Mouse (Mus musculus): ENCODE results near the gene Kcmf1. TPM values are rescaled to one million over a fixed set of nuclear protein-coding genes. Genes with fewer than 3 reads are reported as not detected.

Gene Kcmf1
- polyA plus RNA-seq, 1 experiment from 2014 or later: 45.3 TPM

DNA sequence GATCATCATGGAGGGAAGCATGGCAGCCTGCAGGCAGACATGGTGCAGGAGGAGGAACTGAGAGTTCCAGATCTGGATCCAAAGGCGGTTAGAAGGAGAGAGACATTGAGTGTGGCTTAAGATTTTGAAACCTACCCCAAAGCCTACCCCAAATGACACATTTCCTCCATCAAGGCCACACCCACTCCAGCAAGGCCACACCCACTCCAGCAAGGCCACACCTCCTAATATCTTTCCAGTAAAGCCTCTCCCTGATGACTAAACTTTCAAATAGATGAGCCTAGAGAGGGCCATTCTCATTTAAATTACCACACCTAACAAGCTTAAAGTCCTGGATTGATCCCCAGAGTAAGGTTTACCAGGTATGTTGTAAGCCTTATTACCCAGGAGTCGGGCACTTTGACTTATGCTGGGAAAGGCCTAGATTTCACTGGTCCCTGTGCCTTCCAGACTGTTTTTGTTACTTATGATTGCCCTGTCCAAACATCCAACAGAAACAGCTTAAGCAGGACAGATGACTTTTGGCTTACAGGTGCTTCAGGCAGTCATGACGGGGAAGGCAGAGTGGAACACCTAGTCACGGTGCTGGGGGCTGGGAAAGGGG lies 30.1 kb upstream of the Kcmf1 start:
- no peaks in the 10 kb centered on the region for H3K36me3 ChIP-seq (ENCODE audit: control insufficient read depth, insufficient read depth, low read length)

DNA sequence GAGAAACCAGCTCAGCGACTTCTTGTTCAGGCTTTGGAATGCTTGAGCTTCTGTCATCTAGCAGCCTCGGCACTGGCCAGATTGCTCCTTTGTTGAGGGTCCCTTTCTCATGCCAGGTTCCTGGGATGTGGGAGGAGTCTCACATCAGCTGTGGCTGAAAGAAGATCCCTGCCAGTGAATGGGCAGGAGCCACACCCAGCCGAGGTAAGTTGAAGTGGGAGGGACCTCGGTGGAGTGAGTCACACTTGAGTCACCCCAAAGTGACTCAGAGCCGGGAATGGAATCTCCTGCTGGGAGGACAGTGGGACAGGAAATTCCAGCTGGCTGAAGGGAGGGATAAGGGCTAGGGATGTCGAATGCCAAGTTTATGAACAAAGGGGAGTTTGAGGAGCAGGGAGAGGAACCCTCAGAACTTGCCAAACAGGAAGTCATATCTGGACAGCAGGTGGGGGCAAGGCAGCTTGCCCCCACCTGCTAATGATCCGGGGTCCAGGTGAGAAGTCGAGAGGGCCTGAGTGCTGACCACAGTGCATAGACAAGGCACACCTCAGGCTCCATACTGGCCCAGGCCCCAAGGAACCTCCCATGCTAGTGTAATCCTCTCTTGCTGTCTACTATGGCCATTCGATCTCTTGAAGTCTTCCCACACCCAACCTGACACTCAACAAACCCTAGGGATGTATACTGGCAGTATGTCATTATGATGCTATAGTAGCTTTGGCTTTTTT lies 27.1 kb upstream of the Kcmf1 start:
- WGBS: 18% methylated on average over 9 of the region's 9 CpGs
- no peak overlapping the region for H3K4me2 ChIP-seq
- no peaks in the 10 kb centered on the region for H3K36me3 ChIP-seq (ENCODE audit: control insufficient read depth, insufficient read depth, low read length)
- no peak overlapping the region for H3K9ac ChIP-seq (ENCODE audit: low read length)
- no peaks in the 10 kb centered on the region for H3K4me1 ChIP-seq (ENCODE audit: control insufficient read depth, insufficient read depth, low read length)
- H3K27ac ChIP-seq (ENCODE audit: low read depth, low read length): no peak overlapping the region
- H3K9me3 ChIP-seq (ENCODE audit: control insufficient read depth, low read length): no peaks in the 10 kb centered on the region
- ATAC-seq (ENCODE audit: low FRiP score) (no peak), DNase-seq (ENCODE audit: low spot score, missing footprints) (no peak)
- H3K27me3 ChIP-seq (ENCODE audit: control insufficient read depth, insufficient read depth, low read length): no peaks in the 10 kb centered on the region
- H3K4me3 ChIP-seq (ENCODE audit: low read depth, low read length): no peak overlapping the region

More for the DNA sequence above, 30.1 kb upstream of the Kcmf1 start:
- no peak for ATAC-seq (ENCODE audit: low FRiP score)
- 91% methylated on average over 4 of the region's 4 CpGs for WGBS
- H3K27me3 ChIP-seq (ENCODE audit: control insufficient read depth, insufficient read depth, low read length): no peaks in the 10 kb centered on the region
- H3K9ac ChIP-seq (ENCODE audit: low read length): no peak overlapping the region
- no peak for DNase-seq (ENCODE audit: low spot score, missing footprints)
- H3K4me3 ChIP-seq (ENCODE audit: low read depth, low read length): no peak overlapping the region
- H3K4me2 ChIP-seq: no peak overlapping the region
- no peaks in the 10 kb centered on the region for H3K9me3 ChIP-seq (ENCODE audit: control insufficient read depth, low read length)
- H3K27ac ChIP-seq (ENCODE audit: low read depth, low read length): no peak overlapping the region
- no peaks in the 10 kb centered on the region for H3K4me1 ChIP-seq (ENCODE audit: control insufficient read depth, insufficient read depth, low read length)

DNA sequence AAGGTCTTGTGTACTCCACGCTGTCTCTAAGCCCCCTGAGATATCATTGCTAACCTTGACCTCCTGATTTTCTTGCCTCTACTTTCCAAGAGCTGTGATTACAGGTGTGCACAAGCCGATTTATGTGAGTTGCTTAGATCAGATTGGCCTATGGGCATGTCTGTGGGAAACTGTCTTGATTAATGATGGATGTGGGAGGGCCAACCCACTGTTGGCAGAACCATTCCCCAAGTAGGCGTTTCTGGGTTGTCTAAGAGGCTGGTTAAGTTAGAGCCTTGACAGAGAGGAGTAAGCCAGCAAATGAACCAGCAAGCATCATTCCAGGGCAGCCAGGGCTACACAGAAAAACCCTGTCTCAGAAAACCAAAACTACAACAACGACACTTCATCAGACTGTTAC lies 26.3 kb upstream of the Kcmf1 start:
- WGBS: 85% methylated on average over 4 of the region's 4 CpGs
- no peaks in the 10 kb centered on the region for H3K36me3 ChIP-seq (ENCODE audit: control insufficient read depth, insufficient read depth, low read length)
- DNase-seq (ENCODE audit: low spot score, missing footprints) (no peak), ATAC-seq (ENCODE audit: low FRiP score) (no peak)
- no peak overlapping the region for H3K27ac ChIP-seq (ENCODE audit: low read depth, low read length)
- H3K9me3 ChIP-seq (ENCODE audit: control insufficient read depth, low read length): no peaks in the 10 kb centered on the region
- H3K9ac ChIP-seq (ENCODE audit: low read length): no peak overlapping the region
- no peaks in the 10 kb centered on the region for H3K27me3 ChIP-seq (ENCODE audit: control insufficient read depth, insufficient read depth, low read length)
- H3K4me3 ChIP-seq (ENCODE audit: low read depth, low read length): no peak overlapping the region
- no peaks in the 10 kb centered on the region for H3K4me1 ChIP-seq (ENCODE audit: control insufficient read depth, insufficient read depth, low read length)
- no peak overlapping the region for H3K4me2 ChIP-seq

DNA sequence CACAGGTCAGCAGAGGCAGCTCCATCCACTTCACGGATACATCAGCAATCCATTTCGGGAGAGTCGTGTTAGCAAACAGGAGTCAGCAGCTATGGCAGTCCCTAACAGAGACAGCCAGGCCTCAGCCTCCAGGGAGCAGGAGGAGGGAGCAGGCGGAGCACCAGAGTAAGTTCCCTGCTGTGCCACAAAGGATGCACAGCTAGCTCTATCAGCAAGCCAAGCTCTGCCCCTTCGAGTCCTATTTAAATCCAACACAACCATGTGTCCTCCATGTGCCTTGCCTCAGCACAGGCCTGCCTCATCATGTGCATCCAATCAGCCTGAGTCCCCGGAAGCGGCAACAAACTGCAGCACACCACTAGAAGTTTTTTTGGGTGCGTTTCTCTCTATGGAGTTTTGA lies 23.6 kb upstream of the Kcmf1 start:
- Histone ChIP-seq H3K4me2 (no peak overlapping the region), H3K36me3 (ENCODE audit: control insufficient read depth, insufficient read depth, low read length) (no peaks in the 10 kb centered on the region), H3K4me1 (ENCODE audit: control insufficient read depth, insufficient read depth, low read length) (no peaks in the 10 kb centered on the region), H3K9me3 (ENCODE audit: control insufficient read depth, low read length) (no peaks in the 10 kb centered on the region), H3K4me3 (ENCODE audit: low read depth, low read length) (no peak overlapping the region), H3K27me3 (ENCODE audit: control insufficient read depth, insufficient read depth, low read length) (no peaks in the 10 kb centered on the region), H3K27ac (ENCODE audit: low read depth, low read length) (no peak overlapping the region), H3K9ac (ENCODE audit: low read length) (no peak overlapping the region)
- WGBS: 87% methylated on average over 8 of the region's 8 CpGs
- DNase-seq (ENCODE audit: low spot score, missing footprints) (no peak), ATAC-seq (ENCODE audit: low FRiP score) (no peak)

DNA sequence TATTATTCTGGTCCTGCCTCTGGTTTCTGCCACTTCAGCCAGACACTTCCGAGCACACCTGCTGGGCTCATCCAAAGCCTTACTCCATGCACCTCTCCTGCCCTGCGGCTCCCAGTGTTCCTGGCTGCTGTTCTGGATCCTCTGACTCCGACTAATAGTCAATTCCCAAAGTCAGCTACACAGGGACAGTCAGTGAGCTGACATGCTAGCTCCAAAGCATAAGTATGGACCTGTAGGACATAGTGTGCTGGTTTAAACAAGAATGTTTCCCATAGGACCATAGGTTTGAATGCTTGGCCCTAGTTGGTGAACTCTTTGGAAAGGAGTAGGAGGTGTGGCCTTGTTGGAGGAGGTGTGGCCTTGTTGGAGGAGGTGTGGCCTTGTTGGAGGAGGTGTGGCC lies 21.3 kb upstream of the Kcmf1 start:
- Histone ChIP-seq H3K9me3 (ENCODE audit: control insufficient read depth, low read length) (no peaks in the 10 kb centered on the region), H3K9ac (ENCODE audit: low read length) (no peak overlapping the region), H3K27me3 (ENCODE audit: control insufficient read depth, insufficient read depth, low read length) (no peaks in the 10 kb centered on the region), H3K4me2 (no peak overlapping the region), H3K27ac (ENCODE audit: low read depth, low read length) (no peak overlapping the region), H3K36me3 (ENCODE audit: control insufficient read depth, insufficient read depth, low read length) (no peaks in the 10 kb centered on the region), H3K4me1 (ENCODE audit: control insufficient read depth, insufficient read depth, low read length) (no peaks in the 10 kb centered on the region), H3K4me3 (ENCODE audit: low read depth, low read length) (no peak overlapping the region)
- no peak for DNase-seq (ENCODE audit: low spot score, missing footprints)
- 79% methylated on average over 3 of the region's 3 CpGs for WGBS
- ATAC-seq (ENCODE audit: low FRiP score): no peak

DNA sequence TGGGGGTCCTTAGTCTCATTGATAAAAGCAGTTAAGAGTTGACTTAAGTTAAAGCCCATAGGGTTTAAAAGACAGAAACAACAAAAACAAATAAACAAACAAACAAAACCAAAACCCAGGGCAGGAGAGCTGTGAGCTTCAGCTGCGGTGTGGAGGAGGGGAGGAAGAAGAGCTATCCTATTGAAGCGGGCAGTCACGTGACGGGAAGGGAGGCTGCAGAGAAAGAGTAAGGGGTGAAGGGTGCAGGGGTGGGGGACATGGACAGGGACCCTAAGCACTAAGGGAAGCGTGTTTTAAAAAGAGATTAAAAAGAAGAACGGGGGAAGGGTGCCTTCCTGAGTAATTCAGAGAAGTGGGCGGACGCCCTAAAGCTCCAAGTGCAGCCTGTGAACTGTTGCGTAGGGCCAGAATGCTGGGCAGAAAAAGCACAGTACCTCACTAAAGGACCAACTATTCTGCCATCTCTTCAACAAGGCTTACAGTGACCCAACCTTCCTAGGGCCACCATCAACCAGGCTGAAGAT lies 18.8 kb upstream of the Kcmf1 start:
- Histone ChIP-seq H3K9me3 (ENCODE audit: control insufficient read depth, low read length) (no peaks in the 10 kb centered on the region), H3K4me3 (ENCODE audit: low read depth, low read length) (no peak overlapping the region), H3K27me3 (ENCODE audit: control insufficient read depth, insufficient read depth, low read length) (no peaks in the 10 kb centered on the region), H3K9ac (ENCODE audit: low read length) (no peak overlapping the region), H3K36me3 (ENCODE audit: control insufficient read depth, insufficient read depth, low read length) (no peaks in the 10 kb centered on the region), H3K27ac (ENCODE audit: low read depth, low read length) (no peak overlapping the region), H3K4me2 (no peak overlapping the region), H3K4me1 (ENCODE audit: control insufficient read depth, insufficient read depth, low read length) (no peaks in the 10 kb centered on the region)
- DNase-seq (ENCODE audit: low spot score, missing footprints) (no peak), ATAC-seq (ENCODE audit: low FRiP score) (no peak)
- WGBS: 61% methylated on average over 9 of the region's 9 CpGs

DNA sequence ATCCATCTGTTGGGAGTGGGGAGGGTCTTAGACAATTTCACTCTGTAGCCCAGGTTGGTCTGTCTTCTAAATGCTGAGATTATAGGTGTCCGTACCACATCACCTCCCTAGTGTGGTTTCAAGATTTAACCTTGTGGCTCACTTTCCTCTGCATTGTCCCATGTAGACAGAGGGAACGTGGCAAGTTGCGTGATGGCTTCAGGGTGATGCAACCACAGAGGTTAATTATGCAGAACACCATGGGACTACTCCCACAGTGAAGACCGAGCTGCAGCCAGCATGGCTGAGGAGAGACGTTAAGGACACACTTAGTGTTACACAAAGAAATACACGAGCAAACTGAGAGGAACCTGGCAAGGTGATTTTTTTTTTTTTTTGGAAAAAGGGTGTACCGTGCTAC lies 16.6 kb upstream of the Kcmf1 start:
- Histone ChIP-seq H3K4me2 (no peak overlapping the region), H3K27ac (ENCODE audit: low read depth, low read length) (no peak overlapping the region), H3K9me3 (ENCODE audit: control insufficient read depth, low read length) (no peaks in the 10 kb centered on the region), H3K4me1 (ENCODE audit: control insufficient read depth, insufficient read depth, low read length) (no peaks in the 10 kb centered on the region), H3K9ac (ENCODE audit: low read length) (no peak overlapping the region), H3K27me3 (ENCODE audit: control insufficient read depth, insufficient read depth, low read length) (no peaks in the 10 kb centered on the region), H3K4me3 (ENCODE audit: low read depth, low read length) (no peak overlapping the region), H3K36me3 (ENCODE audit: control insufficient read depth, insufficient read depth, low read length) (no peaks in the 10 kb centered on the region)
- no peak for ATAC-seq (ENCODE audit: low FRiP score)
- WGBS: 88% methylated on average over 7 of the region's 7 CpGs
- DNase-seq (ENCODE audit: low spot score, missing footprints): no peak

DNA sequence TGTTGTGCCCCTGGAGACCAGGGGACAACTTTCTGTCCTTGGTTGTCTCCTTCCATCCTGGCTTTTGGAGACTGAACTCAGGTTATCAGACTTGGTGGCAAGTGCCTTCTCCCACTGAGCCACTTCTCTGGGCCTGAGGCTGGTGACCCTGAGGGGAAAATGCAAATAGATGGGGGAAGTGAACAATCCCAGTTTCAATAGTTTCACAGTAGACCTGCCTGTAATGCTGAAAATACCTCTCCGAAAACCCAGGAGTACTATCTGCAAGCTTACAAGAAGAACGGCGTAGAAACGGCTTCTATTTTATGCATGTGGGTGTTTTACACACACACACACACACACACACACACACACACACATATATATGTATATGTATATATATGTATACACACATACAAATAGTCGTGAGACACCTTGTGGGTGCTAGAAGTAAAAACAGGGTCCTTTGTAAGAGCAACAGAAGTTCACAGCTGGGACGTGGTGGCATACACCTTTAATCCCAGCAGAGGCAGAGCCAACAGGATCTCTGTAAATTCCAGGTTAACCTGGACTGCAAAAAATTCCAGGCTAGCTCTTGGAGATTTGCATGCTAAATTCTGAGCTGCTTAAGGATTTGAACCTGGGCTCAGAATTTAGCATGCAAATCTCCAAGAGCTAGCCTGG lies 14.4 kb upstream of the Kcmf1 start:
- no peaks in the 10 kb centered on the region for H3K9me3 ChIP-seq (ENCODE audit: control insufficient read depth, low read length)
- WGBS: 84% methylated on average over 6 of the region's 6 CpGs

DNA sequence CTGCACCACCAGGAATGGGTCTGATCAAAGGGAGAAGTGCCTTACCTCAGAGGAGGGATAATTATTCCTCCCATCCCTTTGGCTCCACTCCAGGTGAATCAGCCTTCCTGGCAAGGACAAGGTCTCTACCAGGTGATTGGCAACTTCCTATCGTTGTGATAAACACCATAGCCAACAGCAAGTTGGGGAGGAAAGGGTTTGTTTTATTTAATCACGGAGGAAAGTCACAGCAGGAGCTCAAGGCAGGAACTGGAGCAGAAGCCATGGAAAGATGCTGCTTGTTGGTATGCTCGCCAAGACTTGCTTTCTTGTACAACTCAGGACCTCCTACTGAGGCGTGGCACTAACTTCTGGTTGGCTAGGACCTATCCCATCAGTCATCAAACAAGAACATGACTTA lies 11.5 kb upstream of the Kcmf1 start:
- ATAC-seq (ENCODE audit: low FRiP score) (no peak), DNase-seq (ENCODE audit: low spot score, missing footprints) (no peak)
- 71% methylated on average over 4 of the region's 4 CpGs for WGBS
- no peaks in the 10 kb centered on the region for H3K36me3 ChIP-seq (ENCODE audit: control insufficient read depth, insufficient read depth, low read length)
- H3K9me3 ChIP-seq (ENCODE audit: control insufficient read depth, low read length): no peaks in the 10 kb centered on the region
- H3K27ac ChIP-seq (ENCODE audit: low read depth, low read length): no peak overlapping the region
- no peak overlapping the region for H3K4me2 ChIP-seq
- no peak overlapping the region for H3K9ac ChIP-seq (ENCODE audit: low read length)
- no peaks in the 10 kb centered on the region for H3K27me3 ChIP-seq (ENCODE audit: control insufficient read depth, insufficient read depth, low read length)
- no peak overlapping the region for H3K4me3 ChIP-seq (ENCODE audit: low read depth, low read length)
- no peaks in the 10 kb centered on the region for H3K4me1 ChIP-seq (ENCODE audit: control insufficient read depth, insufficient read depth, low read length)

More for the DNA sequence above, 14.4 kb upstream of the Kcmf1 start:
- Histone ChIP-seq H3K27me3 (ENCODE audit: control insufficient read depth, insufficient read depth, low read length) (no peaks in the 10 kb centered on the region), H3K36me3 (ENCODE audit: control insufficient read depth, insufficient read depth, low read length) (no peaks in the 10 kb centered on the region), H3K4me3 (ENCODE audit: low read depth, low read length) (no peak overlapping the region), H3K27ac (ENCODE audit: low read depth, low read length) (no peak overlapping the region), H3K4me2 (no peak overlapping the region), H3K4me1 (ENCODE audit: control insufficient read depth, insufficient read depth, low read length) (no peaks in the 10 kb centered on the region), H3K9ac (ENCODE audit: low read length) (no peak overlapping the region)
- ATAC-seq (ENCODE audit: low FRiP score) (no peak), DNase-seq (ENCODE audit: low spot score, missing footprints) (no peak)

Data from midbrain, embryonic 11.5 days (tissue).